Mouse (Mus musculus) forebrain, embryonic 16.5 days (tissue): ENCODE measurements around the gene Frat1. TPM values are rescaled to one million over a fixed set of nuclear protein-coding genes. Genes with fewer than 3 reads are reported as not detected.

Experiments
- ATAC-seq: fragments of 200-750 bp; cut with Nextera tagmentation; 2 replicates; pipeline ENCODE4 v1.8.0; 2017; ENCODE audit warnings: mild to moderate bottlenecking, moderate library complexity
- H3K27ac ChIP-seq: fragments of 300-500 bp; sonication (generic); 2 replicates; pipeline ENCODE4 v1.5.1; 2014; ENCODE audit warnings: low read length, control low read depth
- H3K27me3 ChIP-seq: fragments of 300-500 bp; sonication (generic); replicated peaks from 2 replicates; pipeline ENCODE4 v1.6.1; 2014; ENCODE audit warnings: low read length; ENCODE audit not compliant: control insufficient read depth, insufficient read depth
- H3K36me3 ChIP-seq: fragments of 300-500 bp; sonication (generic); 2 replicates; pipeline ENCODE4 v1.6.1; 2014; ENCODE audit not compliant: control insufficient read depth, insufficient read depth
- H3K4me1 ChIP-seq: fragments of 300-500 bp; sonication (generic); replicated peaks from 2 replicates; pipeline ENCODE4 v1.6.1; 2014; ENCODE audit warnings: low read length; ENCODE audit not compliant: control insufficient read depth, insufficient read depth
- H3K4me2 ChIP-seq: fragments of 300-500 bp; sonication (generic); 2 replicates; pipeline ENCODE4 v1.6.1; 2014; ENCODE audit warnings: mild to moderate bottlenecking, low read length, control low read depth
- H3K4me3 ChIP-seq: fragments of 300-500 bp; sonication (generic); replicated peaks from 2 replicates; pipeline ENCODE4 v1.5.1; 2014; ENCODE audit warnings: mild to moderate bottlenecking, low read length, control low read depth
- H3K9ac ChIP-seq: fragments of 300-500 bp; sonication (generic); replicated peaks from 2 replicates; pipeline ENCODE4 v1.6.1; 2014; ENCODE audit warnings: low read depth, low read length, control low read depth
- H3K9me3 ChIP-seq: fragments of 300-500 bp; sonication (generic); 2 replicates; pipeline ENCODE4 v1.6.1; 2016; ENCODE audit warnings: low read length; ENCODE audit not compliant: control insufficient read depth
- WGBS: fragments of 180-500 bp; shearing (Covaris S2); extraction: QIAGEN DNeasy Blood & Tissue Kit; methylation state at CpG from one replicate; pipeline ENCODE4 v1.1.7; 2014; 5-methylcytosine and 5-hydroxymethylcytosine counted together
- polyA plus RNA-seq: library from polyadenylated mRNA; unstranded; fragments of >200 nt; fragmentation: Nextera tagmentation; extraction: Ambion mirVana; gene quantifications from 2 replicates; pipeline ENCODE4 v1.2.1, GENCODE M21; 2015

Gene Frat1
- polyA plus RNA-seq, 1 experiment from 2014 or later, result 31.9 TPM

- no peak overlapping the region for H3K27ac ChIP-seq
- H3K4me3 ChIP-seq, result no peak overlapping the region
- H3K4me2 ChIP-seq, result no peak overlapping the region
- H3K4me1 ChIP-seq, result peaks cover 17% of the 10 kb centered on the region
- no peak for ATAC-seq
- H3K9me3 ChIP-seq, result no peaks in the 10 kb centered on the region
- H3K27me3 ChIP-seq, result no peaks in the 10 kb centered on the region
- H3K36me3 ChIP-seq, result no peaks in the 10 kb centered on the region
- 84% methylated on average over 6 of the region's 6 CpGs for WGBS
- no peak overlapping the region for H3K9ac ChIP-seq
Measured at GRCm38 (mm10) chr19:41797536-41797935, 32.2 kb upstream of the Frat1 start.

GRCm38 (mm10) chr19:41800451-41800850 lies 29.3 kb upstream of the Frat1 start:
- no peaks in the 10 kb centered on the region for H3K36me3 ChIP-seq
- H3K4me2 ChIP-seq, result peak overlapping the region; percentile 93
- no peak for ATAC-seq
- H3K27me3 ChIP-seq, result no peaks in the 10 kb centered on the region
- peak overlapping the region; percentile 97 for H3K4me3 ChIP-seq
- H3K9me3 ChIP-seq, result no peaks in the 10 kb centered on the region
- H3K27ac ChIP-seq, result no peak overlapping the region
- H3K9ac ChIP-seq, result peak overlapping the region; percentile 22; the same call in 1 of the 2 replicates
- WGBS, result 27% methylated on average over 6 of the region's 6 CpGs
- H3K4me1 ChIP-seq, result peaks cover 17% of the 10 kb centered on the region

DNA sequence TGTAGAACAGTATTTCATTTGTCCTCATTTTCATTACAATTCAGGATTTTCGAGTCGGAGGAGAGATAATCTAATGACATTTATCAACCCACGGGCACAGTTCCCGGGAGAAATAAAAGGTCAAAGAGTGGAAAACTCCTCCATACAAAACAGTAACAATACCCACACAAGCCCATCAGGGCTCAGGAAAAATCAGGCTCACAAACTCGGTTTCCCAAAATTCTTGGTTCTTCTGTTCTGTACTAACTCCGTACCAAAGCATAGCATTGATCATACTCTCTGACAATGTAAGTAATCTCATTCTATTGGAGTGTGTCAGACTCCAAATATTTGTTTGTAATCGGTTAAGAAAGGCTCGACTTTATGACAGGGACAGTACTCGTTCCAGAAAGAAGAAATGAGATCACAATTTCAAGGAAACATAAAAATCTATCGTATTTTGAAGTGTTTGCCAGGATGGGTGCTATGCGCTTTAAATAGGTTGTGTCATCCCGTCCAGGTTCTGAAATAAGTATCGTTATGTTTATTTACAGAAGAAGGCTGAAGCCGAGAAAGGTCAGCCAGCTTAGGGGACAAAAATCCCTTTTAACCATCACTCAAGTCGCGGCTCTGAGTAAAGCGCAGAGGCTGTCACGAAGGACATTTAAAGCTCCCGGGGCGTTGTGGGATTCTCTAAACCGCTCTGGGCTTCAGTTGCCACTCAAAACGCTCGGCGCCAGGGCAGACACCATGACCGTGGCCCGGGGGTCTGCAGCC lies 28.6 kb upstream of the Frat1 start:
- ATAC-seq, result no peak
- 2% methylated on average over 26 of the region's 26 CpGs for WGBS
- H3K9me3 ChIP-seq, result no peaks in the 10 kb centered on the region
- peak overlapping the region; percentile 79 for H3K9ac ChIP-seq
- H3K27me3 ChIP-seq, result no peaks in the 10 kb centered on the region
- no peaks in the 10 kb centered on the region for H3K36me3 ChIP-seq
- H3K4me1 ChIP-seq, result peaks cover 17% of the 10 kb centered on the region
- peak overlapping the region; percentile 58; the same call in 1 of the 2 replicates for H3K27ac ChIP-seq
- H3K4me3 ChIP-seq, result peak overlapping the region; percentile 97
- peak overlapping the region; percentile 93 for H3K4me2 ChIP-seq

- Histone ChIP-seq H3K27me3 (no peaks in the 10 kb centered on the region), H3K27ac (peak within 1 kb of the TSS; percentile 58; the same call in 1 of the 2 replicates)
- peak; percentile 100 for ATAC-seq
Measured at GRCm38 (mm10) chr19:41801742-41802369, 27.9 kb upstream of the Frat1 start, which contains the start of gene Arhgap19. TSS of gene Arhgap19 (minus strand) at chr19:41802047.

DNA sequence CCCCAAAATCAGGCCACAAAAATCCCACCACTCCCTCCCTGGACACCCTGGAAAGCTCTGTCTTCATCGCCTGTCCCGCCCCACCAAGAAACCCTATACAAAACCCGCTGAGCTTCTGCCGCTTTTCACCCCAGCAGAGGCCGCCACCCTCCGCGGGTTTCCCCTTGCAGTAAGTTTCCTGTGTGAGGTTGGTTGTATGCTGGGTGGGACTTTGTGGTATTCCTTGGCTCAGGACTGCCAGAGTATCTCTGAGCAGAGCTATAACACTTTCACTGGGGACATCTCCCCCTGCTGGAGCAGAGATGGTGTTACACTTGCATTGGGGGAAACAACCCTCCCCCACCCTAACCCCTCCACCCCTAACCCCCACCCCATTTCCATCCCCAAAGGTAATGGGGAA lies 26.4 kb upstream of the Frat1 start:
- Histone ChIP-seq H3K4me1 (peaks cover 17% of the 10 kb centered on the region), H3K27ac (no peak overlapping the region), H3K9me3 (no peaks in the 10 kb centered on the region), H3K4me3 (no peak overlapping the region), H3K27me3 (no peaks in the 10 kb centered on the region), H3K9ac (no peak overlapping the region), H3K4me2 (no peak overlapping the region), H3K36me3 (no peaks in the 10 kb centered on the region)
- 41% methylated on average over 7 of the region's 7 CpGs for WGBS
- ATAC-seq, result no peak

More at GRCm38 (mm10) chr19:41801742-41802369, 27.9 kb upstream of the Frat1 start, which contains the start of gene Arhgap19:
- Histone ChIP-seq H3K4me3 (peak within 1 kb of the TSS; percentile 97), H3K4me1 (peaks cover 17% of the 10 kb centered on the region), H3K4me2 (peak within 1 kb of the TSS; percentile 93), H3K9ac (peak within 1 kb of the TSS; percentile 79), H3K9me3 (no peaks in the 10 kb centered on the region), H3K36me3 (no peaks in the 10 kb centered on the region)
- WGBS, result under 1% methylated on average over 48 of the region's 48 CpGs

DNA sequence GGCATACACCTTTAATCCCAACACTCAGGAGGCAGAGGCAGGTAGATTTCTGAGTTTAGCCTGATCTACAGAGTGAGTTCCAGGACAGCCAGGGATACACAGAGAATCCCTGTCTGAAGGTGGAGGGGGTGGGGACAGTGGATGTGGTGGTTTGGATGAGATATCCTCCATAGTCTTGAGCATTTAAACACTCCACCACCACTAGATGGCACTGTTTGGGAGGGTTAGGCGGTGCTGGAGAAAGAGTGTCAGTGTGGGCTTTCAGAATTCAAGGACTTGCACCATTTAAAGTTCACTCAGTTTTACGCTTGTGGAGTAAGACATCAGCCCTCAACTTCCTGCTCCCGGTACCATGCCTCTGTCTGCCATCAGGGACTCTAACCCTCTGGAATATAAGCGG lies 23.9 kb upstream of the Frat1 start:
- no peaks in the 10 kb centered on the region for H3K27me3 ChIP-seq
- no peak for ATAC-seq
- H3K9me3 ChIP-seq, result no peaks in the 10 kb centered on the region
- H3K27ac ChIP-seq, result no peak overlapping the region
- H3K4me1 ChIP-seq, result peaks cover 9% of the 10 kb centered on the region
- 91% methylated on average over 4 of the region's 4 CpGs for WGBS
- H3K36me3 ChIP-seq, result no peaks in the 10 kb centered on the region
- no peak overlapping the region for H3K4me3 ChIP-seq
- no peak overlapping the region for H3K4me2 ChIP-seq
- no peak overlapping the region for H3K9ac ChIP-seq

GRCm38 (mm10) chr19:41807497-41807896 lies 22.3 kb upstream of the Frat1 start:
- 94% methylated on average over 9 of the region's 9 CpGs for WGBS
- no peak for ATAC-seq
- Histone ChIP-seq H3K9ac (no peak overlapping the region), H3K4me3 (no peak overlapping the region), H3K9me3 (no peaks in the 10 kb centered on the region), H3K4me1 (no peaks in the 10 kb centered on the region), H3K36me3 (no peaks in the 10 kb centered on the region), H3K4me2 (no peak overlapping the region), H3K27me3 (no peaks in the 10 kb centered on the region), H3K27ac (no peak overlapping the region)

DNA sequence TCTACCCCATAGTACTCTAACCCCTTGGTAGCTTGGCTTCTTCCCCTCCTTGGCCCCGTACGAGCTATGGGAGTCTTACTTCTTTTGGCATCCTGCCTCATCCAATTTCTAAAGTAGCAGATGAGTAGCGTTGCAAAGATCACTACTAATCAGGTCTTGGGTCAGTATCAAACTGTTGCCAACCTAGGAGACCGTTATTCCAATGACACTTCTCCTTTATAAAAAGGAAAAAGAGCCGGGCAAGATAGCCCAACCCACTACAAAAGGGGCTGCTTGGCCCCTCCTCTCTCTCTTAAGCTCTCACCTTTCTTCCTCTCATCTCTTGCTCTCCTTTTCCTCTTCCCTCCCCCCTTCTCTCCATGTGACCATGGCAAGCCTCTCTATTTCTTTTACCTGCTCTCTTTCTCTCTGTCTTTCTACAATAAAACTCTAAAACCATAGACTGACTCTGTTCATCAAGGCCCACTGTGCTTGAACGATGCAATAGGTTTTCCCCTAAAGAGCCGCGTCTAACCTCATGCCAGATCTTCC lies 21.6 kb upstream of the Frat1 start:
- no peak overlapping the region for H3K4me3 ChIP-seq
- no peaks in the 10 kb centered on the region for H3K36me3 ChIP-seq
- no peaks in the 10 kb centered on the region for H3K9me3 ChIP-seq
- H3K27ac ChIP-seq, result no peak overlapping the region
- no peak overlapping the region for H3K9ac ChIP-seq
- no peaks in the 10 kb centered on the region for H3K27me3 ChIP-seq
- no peak overlapping the region for H3K4me2 ChIP-seq
- ATAC-seq, result no peak
- no peaks in the 10 kb centered on the region for H3K4me1 ChIP-seq
- 74% methylated on average over 8 of the region's 8 CpGs for WGBS

DNA sequence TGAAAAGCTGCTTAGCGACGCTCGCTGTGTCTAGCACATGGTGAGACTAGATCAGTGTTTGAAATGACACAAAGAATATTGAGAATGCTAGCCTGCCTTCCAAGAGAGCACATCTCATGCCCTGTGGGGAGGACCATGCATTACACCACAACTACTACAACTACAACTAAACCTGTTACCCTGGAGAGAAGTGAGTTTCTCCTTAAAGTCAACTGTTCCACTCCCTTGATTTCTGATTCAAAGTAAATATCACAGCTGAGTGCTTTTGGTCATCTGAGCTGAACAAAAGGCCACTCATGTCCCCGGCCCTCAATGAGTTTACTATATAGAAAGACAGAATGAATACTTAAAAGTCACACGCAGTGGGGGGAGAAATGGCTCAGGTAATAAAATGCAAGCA lies 19.7 kb upstream of the Frat1 start:
- Histone ChIP-seq H3K36me3 (no peaks in the 10 kb centered on the region), H3K4me1 (no peaks in the 10 kb centered on the region), H3K27me3 (no peaks in the 10 kb centered on the region), H3K4me3 (no peak overlapping the region), H3K27ac (no peak overlapping the region), H3K9me3 (no peaks in the 10 kb centered on the region), H3K4me2 (no peak overlapping the region), H3K9ac (no peak overlapping the region)
- ATAC-seq, result no peak
- 86% methylated on average over 5 of the region's 5 CpGs for WGBS
